Mouse (Mus musculus): Measurements from ENCODE around the gene Muc3.

DNA sequence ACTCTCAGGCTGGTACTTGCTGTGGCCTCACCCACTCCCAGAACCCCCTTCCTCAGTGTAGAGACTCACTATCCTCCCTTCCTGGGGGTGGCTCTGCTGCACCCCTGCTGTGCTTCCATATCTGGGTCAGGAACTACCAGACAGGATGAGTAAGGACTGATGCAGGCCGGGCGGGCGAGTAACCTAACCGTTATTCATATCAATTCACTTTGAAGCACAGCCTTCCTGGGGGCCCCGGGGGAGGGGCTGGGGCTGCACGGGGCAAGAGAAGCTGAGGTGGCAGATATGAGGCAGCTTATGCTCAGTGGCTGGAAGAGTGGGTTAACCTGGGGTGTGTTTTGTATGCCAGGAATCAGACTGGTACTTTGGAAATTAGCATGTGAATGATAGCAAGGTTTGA is 64.1 kb downstream of the Muc3 start:
- TF ChIP-seq CTCF (IDR thresholded peaks at IDR 0.05; ENCODE audit: extremely low read depth, insufficient read depth, low read length) = no peak
- TF ChIP-seq POLR2A (IDR thresholded peaks at IDR 0.05; ENCODE audit: extremely low read depth, insufficient read depth, low read length) = no peak
